Mouse (Mus musculus) fat pad, adult 2 months (tissue): ENCODE measurements around the gene Paxbp1.

Experiments
- DNase-seq: peaks from one replicate; pipeline ENCODE4 v3.0.0-alpha.2; 2011; ENCODE audit warnings: low read depth, low spot score; ENCODE audit errors: extremely low read depth

Gene Paxbp1

GRCm38 (mm10) chr16:91001098-91001497 lies 43.2 kb downstream of the Paxbp1 start:
- no peak for DNase-seq

- no peak for DNase-seq
Observed at GRCm38 (mm10) chr16:90999827-91000226, 44.5 kb downstream of the Paxbp1 start.

GRCm38 (mm10) chr16:90997822-90998221 lies 46.5 kb downstream of the Paxbp1 start:
- DNase-seq: no peak

- no peak for DNase-seq
Observed at GRCm38 (mm10) chr16:90996327-90997243, 47.8 kb downstream of the Paxbp1 start.

DNA sequence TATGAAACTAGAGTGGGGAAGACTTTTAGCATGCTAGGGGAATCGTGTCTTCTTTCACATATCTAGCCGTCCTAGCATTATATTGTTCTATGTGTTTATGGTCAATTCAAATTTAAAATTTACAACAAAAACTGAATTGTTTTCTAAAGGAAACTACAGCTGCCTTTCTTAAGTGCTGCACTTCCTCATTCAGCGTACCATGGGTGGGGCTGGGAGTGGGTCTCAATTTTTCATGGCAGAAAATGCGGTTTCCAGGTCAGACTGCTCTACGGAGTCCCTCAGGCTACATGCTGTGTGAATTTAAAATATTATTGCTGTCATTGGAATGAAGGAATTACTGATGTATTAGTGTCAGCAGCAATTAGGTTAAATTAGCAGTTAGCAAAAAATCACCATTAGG lies 48.8 kb downstream of the Paxbp1 start:
- DNase-seq: no peak

- no peak for DNase-seq
Observed at GRCm38 (mm10) chr16:90995023-90995422, 49.3 kb downstream of the Paxbp1 start.

GRCm38 (mm10) chr16:90989162-90989561 lies 55.2 kb downstream of the Paxbp1 start:
- no peak for DNase-seq

DNA sequence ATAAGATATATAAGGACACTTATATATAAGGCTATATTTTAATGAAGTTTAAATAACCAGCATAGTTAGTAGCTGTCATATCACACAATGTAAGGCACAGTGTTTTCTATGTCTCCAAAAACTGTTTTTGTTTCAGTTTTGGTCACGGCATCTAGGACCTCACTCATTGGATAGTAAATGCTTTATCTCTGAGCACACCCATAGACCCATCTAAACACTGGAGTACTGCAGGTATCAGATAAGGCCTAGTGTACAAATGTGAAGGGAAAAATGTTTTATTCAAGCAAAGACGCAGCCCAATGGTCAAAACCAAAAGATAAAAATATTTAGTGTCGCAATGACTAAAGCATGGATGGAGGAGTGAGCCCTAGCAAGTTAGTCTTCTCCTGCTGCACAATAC lies 55.7 kb downstream of the Paxbp1 start:
- DNase-seq: no peak

DNA sequence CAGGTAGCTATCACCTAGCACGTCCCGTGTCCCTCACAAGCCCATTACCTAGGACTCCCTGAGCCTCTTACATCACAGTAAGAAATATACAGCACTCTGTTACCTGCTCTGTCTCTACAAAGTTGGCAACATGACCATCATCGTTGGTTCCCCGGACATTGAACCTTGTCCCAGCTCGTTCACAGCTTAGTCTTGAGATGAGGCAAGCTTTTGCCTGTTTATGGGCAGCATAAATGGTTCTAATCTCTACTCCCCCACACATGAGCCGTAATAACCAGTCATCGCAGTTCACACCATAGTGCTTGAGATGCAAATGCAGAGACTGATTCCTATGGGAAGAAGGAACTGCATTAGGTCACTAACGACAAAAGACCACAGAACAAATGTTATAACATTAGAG lies 56.3 kb downstream of the Paxbp1 start:
- DNase-seq: peak; percentile 78

DNA sequence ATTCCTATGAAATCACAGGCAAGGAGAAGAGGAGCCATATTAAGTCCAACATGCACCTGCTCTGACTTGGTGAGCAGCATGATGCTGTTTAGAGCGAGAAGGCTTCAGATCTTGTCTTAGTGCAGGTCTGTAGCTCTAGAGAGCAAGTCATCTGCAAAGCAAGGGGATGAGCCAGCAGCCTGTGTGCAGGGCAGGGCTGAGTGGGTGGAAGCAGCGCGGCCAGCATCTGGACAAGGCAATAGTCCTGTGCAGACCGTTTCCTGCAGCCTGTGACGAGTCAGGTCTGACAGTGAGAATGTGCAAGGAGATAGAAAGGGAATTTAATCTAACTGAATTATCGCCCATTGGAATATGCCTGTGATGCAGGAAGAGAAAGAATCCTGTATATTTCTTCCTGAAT lies 73.3 kb downstream of the Paxbp1 start:
- DNase-seq: no peak

DNA sequence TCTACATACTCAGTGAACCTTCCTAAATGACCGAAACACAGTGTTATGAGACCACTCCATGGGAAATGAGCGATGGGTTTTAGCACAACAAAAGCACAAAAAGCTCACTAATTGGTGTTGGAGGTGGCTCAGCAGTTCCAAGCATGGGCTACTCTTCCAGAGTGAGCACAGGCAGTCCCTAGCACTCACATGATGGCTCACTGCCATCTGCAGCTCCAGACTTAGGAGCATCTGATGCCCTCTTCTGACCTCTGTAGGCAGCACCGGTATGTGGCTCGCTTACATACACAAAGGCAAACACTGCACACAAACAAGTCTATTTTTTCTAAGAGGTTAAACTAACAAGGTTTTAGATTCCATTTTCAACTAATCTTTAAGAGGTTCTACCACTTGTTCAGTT lies 78.1 kb downstream of the Paxbp1 start:
- DNase-seq: no peak

- no peak for DNase-seq
Observed at GRCm38 (mm10) chr16:90964302-90964701, 80.0 kb downstream of the Paxbp1 start.
